Mouse (Mus musculus) CD4-positive helper T cell, adult 2 months (primary cell): ENCODE data around the gene Mad1l1.
A peak's percentile ranks its signal among the peaks of the same experiment; 100 is the strongest.

Experiments
- DNase-seq: peaks from one replicate; pipeline ENCODE4 v3.0.0-alpha.2; 2012; ENCODE audit warnings: low read depth, missing footprints, low spot score

Gene Mad1l1

DNA sequence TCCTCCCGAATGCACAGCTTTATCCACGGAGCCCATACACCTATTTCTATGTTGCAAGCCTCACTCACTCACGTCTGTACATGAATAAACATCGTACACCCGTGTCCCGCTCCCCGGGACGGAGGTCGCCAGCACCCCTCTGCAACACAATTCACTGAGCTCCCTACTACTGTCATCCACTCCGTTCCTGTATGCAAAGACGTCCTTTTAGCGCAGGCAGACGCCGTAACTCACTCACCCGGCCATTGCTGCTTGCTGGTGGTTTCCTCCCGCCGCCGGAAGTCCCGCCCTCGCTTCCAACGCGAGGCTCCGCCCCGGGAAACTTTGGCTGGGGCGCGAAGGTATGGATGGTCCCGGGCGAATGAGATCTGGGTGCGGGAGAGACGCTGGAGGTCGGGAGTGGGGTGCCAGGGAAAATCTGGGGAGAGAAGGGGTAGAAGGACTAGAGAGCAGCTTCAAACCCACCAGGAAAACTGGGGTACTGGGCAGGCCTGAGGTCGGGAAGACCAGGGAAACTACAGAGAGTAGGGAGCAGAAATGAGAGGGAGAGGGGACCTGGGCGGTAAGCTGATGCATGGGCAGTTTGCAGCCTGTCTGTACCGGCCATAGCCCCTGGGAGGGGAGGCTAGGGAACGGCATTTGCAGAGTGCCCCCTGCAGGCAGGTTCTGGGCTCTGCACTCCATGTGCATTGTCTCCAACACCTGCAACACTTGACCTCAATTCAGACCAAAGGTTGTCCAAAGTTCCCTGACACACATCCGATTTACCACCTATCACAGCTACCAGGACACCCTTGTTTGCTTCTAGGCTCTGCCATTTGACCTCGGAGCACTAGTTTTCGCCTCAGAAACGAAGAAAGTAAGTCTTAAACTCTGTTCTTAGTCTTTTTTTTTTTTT lies 10.5 kb upstream of the Mad1l1 start, which contains the start of gene Mrm2:
Mrm2 (minus strand) TSS at position 284 of the 898 bp plus-strand sequence.
- peak; percentile 87 for DNase-seq

DNA sequence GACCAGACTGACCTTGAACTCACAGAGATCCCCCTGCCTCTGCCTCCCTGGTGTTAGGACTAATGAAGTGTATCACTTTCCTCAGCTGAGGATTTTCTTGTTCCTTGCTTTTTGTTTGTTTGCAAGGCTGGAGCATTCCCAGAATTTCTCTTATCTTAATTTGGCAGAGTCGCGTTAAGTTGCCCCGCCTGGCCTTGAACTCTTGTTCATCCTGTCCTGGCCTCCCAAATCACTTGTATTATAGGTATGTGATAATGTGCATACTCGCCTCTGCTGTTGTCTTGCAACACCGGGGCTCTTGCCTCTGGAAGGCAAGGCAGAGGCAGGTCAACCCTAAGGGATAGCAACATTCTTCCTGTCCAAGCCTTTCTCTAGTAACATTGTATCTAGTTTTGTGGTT lies 2.7 kb upstream of the Mad1l1 start:
- no peak for DNase-seq

DNA sequence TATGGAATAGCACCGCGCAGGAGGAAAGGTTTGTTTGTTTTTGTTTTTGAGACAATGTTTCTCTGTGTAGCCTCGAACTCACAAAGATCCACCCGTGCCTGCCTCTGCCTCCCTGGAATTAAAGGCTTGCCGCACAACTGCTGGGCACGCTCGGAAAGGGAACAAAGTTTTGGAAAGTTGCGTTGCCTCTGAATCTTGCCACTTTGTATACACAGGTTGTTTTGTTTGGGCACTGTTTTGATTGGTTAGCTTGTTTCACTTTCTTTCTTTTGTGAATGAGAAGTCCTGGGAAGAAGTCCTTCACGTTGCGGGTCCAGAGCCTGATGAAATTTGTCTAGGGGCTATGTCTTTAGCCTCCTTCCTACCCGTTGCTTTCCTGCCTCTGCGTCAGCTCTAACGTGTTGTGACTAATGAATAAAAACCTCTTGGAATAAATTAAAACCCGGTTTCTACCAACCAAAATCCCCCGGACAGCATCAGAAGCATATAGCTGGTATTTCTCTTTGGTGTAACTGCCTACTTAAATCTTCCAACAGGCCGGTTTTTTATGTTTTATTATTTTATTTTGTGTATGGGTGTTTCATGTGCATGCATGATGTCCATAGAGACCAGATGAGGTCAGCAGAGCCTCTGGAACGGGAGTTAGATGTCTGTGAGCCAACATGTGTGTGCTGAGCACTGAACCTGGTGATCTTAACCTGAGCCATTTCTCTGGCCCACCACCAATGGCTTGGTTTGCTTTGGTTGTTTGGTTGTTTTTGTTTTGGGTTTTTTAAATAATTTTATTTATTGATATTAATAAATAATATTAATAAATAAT lies 614 bp upstream of the Mad1l1 start:
- DNase-seq: no peak

DNA sequence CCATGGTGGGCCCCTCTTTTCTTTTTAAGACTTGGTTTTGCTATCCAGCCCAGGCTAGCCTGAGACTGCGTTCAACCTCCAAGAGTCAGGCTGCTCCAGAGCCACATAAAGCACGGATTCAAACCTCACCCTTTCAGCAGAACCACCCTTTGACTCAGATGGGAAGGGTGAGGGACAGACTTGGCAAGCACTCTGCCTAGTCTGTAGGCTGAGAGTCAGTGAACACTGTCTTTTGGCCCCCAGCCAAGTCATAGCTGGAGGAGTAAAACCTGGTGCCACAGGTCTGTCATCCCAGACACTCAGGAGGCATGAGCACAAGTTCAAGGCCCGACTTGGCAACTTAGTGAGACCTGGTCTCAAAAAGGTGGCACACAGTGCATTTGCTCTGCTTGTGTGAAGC lies 4.6 kb downstream of the Mad1l1 start:
- DNase-seq: no peak

DNA sequence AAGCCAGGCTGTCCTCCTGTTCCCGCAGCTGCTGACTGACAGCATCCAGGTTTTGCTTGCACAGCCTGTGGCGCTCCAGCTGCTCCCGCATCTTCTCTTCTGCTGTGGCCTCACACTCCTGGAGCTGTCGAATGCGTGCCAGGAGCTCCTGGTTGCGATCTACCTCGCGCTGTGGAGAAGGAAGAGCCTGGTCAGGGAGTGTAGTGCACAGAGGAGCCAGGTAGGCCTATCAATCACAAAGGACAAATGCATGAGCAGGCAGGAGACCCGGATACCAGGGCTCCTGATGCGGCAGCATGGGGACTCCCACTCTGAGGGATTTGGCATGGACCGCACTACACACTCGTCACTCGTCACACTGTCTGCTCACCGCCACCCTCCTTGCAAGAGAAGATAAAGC lies 13.8 kb downstream of the Mad1l1 start:
- DNase-seq: no peak

DNA sequence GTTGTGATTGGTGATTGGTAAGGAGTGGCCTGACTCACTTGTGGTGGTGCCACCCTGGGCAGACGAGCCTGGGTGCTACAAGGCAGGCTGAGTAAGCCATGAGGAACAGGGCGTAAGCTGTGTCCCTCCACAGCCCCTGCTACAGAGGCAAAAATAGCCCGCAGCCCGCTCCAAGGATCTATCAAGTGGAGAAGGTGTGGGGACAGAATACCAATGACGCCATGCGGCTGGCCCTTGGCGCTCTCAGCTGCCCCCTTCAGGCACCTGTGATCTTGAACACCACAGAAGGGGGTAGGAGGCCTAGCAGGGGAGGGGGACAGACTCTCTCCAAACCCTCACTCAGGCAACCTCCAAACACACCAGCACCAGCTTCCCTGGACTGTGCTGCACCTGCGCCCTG lies 15.3 kb downstream of the Mad1l1 start:
- DNase-seq: no peak

DNA sequence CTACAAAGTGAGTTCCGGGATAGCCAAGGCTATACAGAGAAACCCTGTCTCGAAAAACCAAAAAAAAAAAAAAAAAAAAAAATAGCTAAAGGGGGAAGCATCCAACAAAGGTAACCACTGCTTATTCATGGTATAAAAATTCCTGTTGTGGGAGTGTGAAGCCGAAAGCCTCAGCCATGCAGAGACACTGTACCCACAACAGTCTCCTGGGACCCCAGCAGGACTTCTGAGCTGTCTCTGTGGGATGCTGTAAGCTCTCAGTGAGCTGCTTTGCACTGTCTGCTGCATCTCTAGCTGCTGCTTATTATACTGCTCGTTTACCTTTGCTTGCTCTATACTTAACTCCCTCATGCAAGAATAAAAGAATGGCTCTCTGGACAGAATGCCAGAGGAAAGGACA lies 23.1 kb downstream of the Mad1l1 start:
- DNase-seq: no peak

DNA sequence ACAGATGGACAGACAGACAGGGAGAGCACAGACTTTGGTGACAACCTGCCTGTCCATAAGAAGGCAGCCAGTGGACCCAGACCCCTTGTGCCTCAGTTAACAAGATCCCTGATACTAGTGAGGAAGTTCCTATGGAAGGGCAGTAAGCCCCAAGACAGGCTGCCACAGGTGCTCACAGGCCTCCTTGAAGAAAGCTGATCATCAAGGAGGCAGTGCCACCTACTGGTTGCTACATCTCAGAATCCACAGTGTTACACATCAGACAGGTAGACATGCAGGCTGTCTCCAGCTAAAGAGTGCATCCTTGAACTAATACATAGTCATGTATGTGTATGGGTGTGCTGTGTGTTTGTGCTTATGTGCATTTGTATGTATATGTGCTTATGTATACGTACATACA lies 29.2 kb downstream of the Mad1l1 start:
- DNase-seq: peak; percentile 77

DNA sequence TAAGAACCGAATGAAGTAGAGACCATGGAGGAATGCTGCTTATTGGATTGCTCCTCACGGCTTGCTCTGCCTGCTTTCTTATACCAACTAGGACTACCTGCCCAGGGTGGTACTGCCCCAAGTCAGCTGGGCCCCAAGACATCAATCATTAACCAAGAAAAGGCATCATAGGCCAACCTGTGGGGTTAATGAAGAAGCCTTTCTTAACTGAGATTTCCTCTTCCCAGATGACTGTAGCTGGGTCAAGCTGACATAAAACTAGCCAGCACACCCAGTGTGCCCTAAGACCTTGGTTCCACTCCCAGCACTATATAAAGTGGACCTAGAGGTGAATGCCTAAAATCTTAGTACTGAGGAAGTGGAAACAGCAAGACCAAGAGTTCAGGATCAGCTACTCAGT lies 32.2 kb downstream of the Mad1l1 start:
- no peak for DNase-seq

DNA sequence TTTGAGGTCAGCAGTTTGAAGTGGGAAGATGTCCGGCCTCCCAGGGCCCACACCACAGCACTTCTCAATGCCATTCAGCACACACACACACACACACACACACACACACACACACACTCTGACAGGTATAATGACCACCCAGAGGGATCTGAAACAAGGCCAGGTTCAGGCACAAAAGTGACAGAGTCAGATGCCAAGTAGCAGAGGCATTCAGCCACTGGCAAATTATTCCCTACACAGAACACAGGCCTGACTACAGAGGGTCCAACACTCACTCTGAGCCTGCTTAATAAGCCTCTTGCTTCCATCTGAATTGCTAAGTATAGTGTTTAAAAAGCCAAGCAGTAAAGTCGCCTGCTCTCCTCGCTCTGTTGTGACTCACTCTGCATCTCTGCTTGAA lies 33.1 kb downstream of the Mad1l1 start:
- no peak for DNase-seq

DNA sequence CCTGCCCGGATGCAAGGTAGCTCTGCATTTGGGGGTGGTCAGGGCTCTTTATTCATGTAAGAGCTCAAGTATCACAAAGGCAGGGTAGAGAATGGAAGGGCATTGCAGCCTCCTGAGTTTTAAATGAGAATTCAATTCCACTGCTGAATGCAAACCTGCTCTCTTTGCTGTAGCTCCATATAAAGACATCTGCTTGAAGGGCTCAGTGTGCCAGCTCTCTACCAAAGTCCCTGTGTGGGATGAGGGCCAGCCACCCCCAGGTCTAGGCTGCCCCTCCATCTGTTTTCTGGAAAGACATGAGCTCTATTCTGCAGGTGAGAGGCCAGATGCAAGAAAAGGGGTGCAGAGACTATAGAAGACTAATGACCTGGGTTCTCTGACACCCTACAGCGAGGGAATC lies 36.6 kb downstream of the Mad1l1 start:
- DNase-seq: no peak

DNA sequence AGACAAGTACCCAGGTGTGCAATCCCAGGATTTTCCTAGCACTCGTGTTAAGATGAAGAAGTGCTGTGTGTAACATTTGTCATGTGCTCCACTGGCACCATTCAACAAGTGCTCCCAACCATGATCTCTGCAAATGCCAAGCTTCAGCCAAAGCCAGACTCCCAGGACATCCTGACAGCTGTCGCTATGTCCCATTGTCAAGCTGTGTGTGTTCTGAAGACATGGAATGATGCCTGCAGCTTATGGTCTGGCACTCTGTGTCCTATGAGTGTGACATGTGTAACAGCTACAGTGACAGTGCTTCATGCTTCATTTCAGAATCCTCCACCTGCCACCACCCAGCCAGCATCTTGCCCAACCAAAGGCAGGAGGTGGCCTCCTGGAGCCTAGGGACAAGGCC lies 37.3 kb downstream of the Mad1l1 start:
- no peak for DNase-seq

DNA sequence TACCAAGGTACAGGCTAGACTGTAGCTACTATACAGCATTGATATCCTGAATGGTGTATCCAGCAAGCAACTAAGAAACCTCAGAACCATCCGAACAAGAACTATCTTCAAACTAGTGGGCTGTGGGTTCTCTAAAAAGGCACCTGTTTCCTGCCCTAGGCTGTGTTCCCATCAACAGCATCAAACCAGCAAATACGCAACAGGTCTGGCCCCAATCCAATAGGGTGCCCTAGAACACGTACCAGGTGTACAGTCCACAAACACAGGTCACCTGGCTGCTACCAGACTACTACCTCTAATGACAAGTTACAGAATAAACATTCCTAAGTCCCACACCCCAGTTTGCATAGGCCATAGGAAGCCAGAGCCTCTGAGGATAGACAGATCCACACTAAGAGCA lies 38.5 kb downstream of the Mad1l1 start:
- DNase-seq: no peak

DNA sequence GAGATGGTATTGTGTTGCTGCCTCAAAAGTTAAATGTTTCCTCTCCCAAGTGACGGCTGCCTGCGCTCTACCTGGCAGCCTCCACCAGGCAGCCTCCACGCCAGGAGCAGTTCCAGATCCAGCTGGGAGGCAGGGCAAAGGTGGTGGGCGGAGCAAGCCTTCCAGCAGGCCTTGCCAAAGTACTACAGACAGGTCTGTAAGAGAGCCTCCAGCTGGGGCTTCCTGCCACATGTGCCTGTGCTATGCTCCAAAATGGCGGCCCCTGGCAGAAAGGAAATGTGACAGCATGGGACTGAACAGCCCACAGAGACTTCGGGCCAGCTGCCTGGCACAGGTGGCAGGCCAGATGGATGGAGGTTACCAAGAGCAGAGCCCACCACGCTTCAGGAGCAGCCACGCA lies 39.0 kb downstream of the Mad1l1 start:
- DNase-seq: peak; percentile 16

DNA sequence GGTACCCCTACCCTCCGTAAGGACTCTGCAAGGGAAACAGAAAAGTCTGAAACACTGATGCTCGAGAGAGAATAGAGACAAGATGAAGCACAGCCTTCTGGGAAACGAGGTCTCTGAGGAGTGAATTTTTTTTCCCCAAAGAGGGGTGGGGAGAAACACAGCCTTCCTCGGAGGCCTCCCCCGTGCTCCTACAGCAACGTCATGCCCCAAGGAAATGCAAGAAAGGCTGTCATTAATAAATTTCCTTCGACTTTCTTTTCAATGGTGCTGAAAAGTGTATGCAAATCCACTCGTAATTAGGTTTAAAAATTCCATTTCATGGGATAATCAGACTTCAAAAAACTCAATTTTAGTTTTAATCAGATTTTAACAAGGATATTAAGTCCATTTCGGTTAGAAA lies 41.1 kb downstream of the Mad1l1 start:
- DNase-seq: no peak

DNA sequence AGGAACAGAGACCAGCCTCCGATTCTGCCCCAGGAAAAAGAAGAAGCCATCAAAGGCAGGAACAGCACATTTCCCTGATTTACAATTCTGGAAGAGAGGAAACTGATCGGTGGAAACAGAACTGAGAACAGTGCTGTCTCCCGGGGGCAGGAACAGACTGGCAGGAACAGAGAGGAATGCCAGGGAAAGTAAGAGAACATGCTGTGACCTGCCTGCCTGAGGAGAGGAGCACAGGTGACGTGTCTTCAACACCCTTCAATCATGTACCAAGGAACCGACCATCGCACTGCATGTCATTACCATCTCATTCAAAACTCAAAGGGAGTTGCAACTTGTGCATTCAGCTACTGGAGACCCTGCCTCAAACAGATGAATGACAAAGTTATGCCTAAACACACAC lies 44.6 kb downstream of the Mad1l1 start:
- no peak for DNase-seq

DNA sequence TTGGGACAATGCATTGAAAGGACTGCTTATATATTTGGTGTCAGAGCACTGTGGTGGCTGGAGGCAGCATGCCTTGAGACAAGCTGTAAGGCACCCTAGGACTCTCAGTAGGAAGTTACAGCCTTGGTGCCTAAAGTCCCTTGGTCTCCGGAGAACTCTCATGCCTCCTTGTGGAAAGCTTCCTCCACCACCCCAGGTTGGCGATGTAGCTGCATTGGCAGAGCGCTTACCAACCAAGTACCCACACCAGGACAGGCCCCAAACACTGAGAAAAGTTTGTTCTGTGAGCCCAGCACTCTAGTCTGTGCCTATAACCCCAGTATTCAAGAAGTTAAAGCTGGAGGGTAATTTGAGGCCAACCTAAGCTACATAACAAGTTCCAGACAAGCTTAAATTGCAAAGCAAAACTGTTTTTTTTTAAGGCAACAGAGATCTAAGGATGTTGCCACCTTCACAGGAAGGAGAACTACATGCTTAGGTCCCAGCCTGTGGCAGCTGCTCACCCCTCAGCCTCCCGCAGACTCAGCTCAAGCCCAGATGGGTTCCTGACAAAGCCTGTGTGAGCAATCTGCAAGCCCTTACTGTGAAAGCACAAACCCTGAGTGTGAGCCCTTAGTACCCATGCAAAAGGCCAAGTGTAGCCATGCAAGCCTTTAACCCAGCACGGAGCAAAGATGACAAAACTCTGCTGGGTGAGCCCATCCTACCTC lies 50.2 kb downstream of the Mad1l1 start:
- DNase-seq: peak; percentile 36

DNA sequence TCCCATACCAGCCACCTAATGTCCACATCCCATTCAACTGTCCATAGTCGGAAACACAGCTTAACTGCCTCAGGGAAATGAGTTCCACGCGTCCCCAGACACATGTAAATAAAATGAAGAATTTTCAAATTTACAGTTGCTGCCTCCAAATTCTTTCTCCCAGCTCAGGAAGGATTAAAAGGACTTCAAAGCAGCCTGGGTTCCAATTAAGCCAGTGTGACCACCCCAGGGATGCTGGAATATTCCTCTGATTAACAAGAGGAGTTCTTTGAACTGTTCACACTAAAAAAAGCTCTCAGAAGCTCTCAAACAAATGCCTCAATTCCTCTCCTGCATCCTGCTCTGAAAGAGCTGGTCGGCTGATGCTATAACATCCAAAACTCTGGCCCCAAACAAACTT lies 53.0 kb downstream of the Mad1l1 start:
- DNase-seq: no peak

DNA sequence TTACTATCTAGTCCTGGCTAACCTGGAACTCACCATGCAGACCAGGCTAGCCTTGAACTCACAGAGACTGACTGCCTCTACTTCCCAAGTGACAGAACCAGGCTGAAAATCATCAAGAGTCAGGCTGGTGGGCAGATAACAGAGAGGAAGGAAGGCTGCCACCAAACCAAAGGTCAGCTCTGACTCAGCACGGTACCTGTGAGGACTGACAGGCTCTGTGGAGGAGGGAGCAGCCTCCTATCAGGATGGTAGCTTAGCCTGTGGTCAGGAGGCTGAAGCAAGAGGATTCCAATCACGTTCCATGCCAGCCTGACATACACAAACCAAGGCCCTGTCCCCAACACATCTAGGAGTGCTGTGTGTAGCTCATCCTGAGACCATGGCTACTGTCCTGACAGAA lies 54.3 kb downstream of the Mad1l1 start:
- DNase-seq: no peak

DNA sequence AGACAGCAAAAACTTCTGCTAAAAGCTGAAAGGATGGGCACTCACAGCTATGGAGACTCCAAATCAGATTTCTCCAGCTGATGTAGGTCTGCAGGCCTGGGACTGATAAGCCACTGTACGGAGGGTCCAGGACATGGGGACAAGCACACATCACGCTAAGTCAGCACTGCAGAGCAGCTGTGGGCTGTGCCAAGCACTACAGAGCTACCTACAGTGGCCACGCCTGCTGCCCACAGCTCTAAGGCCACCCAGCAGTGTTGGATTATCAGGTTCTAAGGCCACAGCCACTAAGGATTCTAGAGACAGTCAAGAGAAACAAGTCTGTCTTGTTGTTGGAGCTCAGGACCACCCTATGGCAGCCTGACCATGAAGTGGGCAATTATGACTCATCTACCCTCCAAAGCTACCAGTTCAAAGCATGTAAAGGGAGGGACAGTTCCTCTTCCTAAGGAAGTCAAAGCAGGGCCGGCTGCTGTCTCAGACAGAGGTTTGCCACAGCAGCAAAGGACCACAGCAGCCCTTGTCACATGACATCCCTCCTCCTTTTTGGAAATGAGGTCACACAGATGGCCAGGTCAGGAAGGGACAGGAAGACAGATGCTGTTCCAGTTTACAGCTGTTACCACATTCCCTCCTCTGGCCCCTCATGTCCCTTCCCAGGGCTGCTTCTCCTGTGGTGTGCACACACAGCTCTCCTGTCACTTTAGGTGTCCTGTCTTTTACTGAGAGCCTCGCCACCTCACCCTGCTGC lies 56.4 kb downstream of the Mad1l1 start:
- DNase-seq: no peak
